Comparison of ENCODE assay signal across 19 mouse cellular contexts in genomic region chr9:102595662-102596436, GRCm38 (mm10). TPM values are rescaled to one million over a fixed set of nuclear protein-coding genes. Genes with fewer than 3 reads are reported as not detected.
DNase-seq lines count a peak whose midpoint lies in the region; ATAC-seq lines count a peak whose summit lies in the region.
"Had no signal": no experiment of that assay in that cellular context is flagged by ENCODE, and none has a peak within 500 bp of the region (broad histone marks: within the 10 kb centered on the region; RNA-seq: fewer than 3 reads in every experiment).

No protein-coding gene starts in this region.

- no peak overlapping the region for H3K4me3 ChIP-seq in embryonic facial prominence, embryonic 13.5 days
- H3K4me3 ChIP-seq in embryonic facial prominence, embryonic 10.5 days = no peak overlapping the region
- H3K4me3 ChIP-seq in kidney, embryonic 14.5 days (ENCODE audit: low read length) = no peak overlapping the region
- H3K4me3 ChIP-seq: limb, embryonic 10.5 days; midbrain, embryonic 12.5 days had no signal

- no peaks in the 10 kb centered on the region for H3K27me3 ChIP-seq in embryonic facial prominence, embryonic 13.5 days
- H3K27me3 ChIP-seq in embryonic facial prominence, embryonic 10.5 days (replicated peaks; ENCODE audit: low read depth, poor library complexity, severe bottlenecking) = no peaks in the 10 kb centered on the region
- no peaks in the 10 kb centered on the region for H3K27me3 ChIP-seq in kidney, embryonic 14.5 days (ENCODE audit: control insufficient read depth, insufficient read depth, low read length)
- H3K27me3 ChIP-seq: CH12.LX; midbrain, embryonic 12.5 days; Patski had no signal

- WGBS in embryonic facial prominence, embryonic 13.5 days = 82% methylated on average over 8 of the region's 8 CpGs
- WGBS in embryonic facial prominence, embryonic 10.5 days = 86% methylated on average over 8 of the region's 8 CpGs
- 74% methylated on average over 8 of the region's 8 CpGs for WGBS in kidney, embryonic 14.5 days

- H3K27ac ChIP-seq in embryonic facial prominence, embryonic 13.5 days = peak overlapping the region; percentile 44; the same call in 1 of the 2 replicates
- no peak overlapping the region for H3K27ac ChIP-seq in embryonic facial prominence, embryonic 10.5 days (replicated peaks)
- H3K27ac ChIP-seq in kidney, embryonic 14.5 days (ENCODE audit: low read depth, low read length) = peak overlapping the region; percentile 30; the same call in 1 of the 2 replicates
- H3K27ac ChIP-seq: limb, embryonic 10.5 days; midbrain, embryonic 12.5 days had no signal

- H3K9me3 ChIP-seq in embryonic facial prominence, embryonic 13.5 days = no peaks in the 10 kb centered on the region
- H3K9me3 ChIP-seq in embryonic facial prominence, embryonic 10.5 days = no peaks in the 10 kb centered on the region
- no peaks in the 10 kb centered on the region for H3K9me3 ChIP-seq in kidney, embryonic 14.5 days (ENCODE audit: control insufficient read depth, low read length)
- H3K9me3 ChIP-seq: limb, embryonic 10.5 days; midbrain, embryonic 12.5 days had no signal

- H3K4me2 ChIP-seq in embryonic facial prominence, embryonic 13.5 days = no peak overlapping the region
- no peak overlapping the region for H3K4me2 ChIP-seq in kidney, embryonic 14.5 days (replicated peaks; ENCODE audit: low read depth, low read length)
- H3K4me2 ChIP-seq: liver, embryonic 11.5 days; lung, embryonic 14.5 days; midbrain, embryonic 12.5 days had no signal

- H3K4me1 ChIP-seq in embryonic facial prominence, embryonic 13.5 days = peaks cover 10% of the 10 kb centered on the region
- peaks cover 10% of the 10 kb centered on the region; the same call in 1 of the 2 replicates for H3K4me1 ChIP-seq in embryonic facial prominence, embryonic 10.5 days
- H3K4me1 ChIP-seq in kidney, embryonic 14.5 days (ENCODE audit: control insufficient read depth, insufficient read depth, low read length) = peaks cover 13% of the 10 kb centered on the region; the same call in 1 of the 2 replicates
- H3K4me1 ChIP-seq: limb, embryonic 10.5 days had no signal

- H3K36me3 ChIP-seq in embryonic facial prominence, embryonic 13.5 days = peaks cover 47% of the 10 kb centered on the region
- H3K36me3 ChIP-seq in embryonic facial prominence, embryonic 10.5 days (replicated peaks) = peaks cover 62% of the 10 kb centered on the region
- H3K36me3 ChIP-seq in kidney, embryonic 14.5 days (ENCODE audit: control insufficient read depth, insufficient read depth, low read length) = peaks cover 24% of the 10 kb centered on the region

- DNase-seq in embryonic facial prominence, embryonic 10.5 days (ENCODE audit: low spot score) = no peak
- no peak for DNase-seq in kidney, postnatal 4 days
- DNase-seq in urinary bladder, postnatal 36 days (ENCODE audit: low spot score in 2 of 2) = peak; percentile 46 to 50
- no peak for DNase-seq in urinary bladder, postnatal 4 days (ENCODE audit: low spot score in 2 of 2)
- DNase-seq in cerebellum, adult 11-12 months = no peak
- DNase-seq in ovary, postnatal 10 days (ENCODE audit: low spot score) = no peak
- DNase-seq: adrenal gland, postnatal 36 days; cerebellum, postnatal 14 days; layer of hippocampus, postnatal 36 days; lung, embryonic 14.5 days; right cerebral cortex, postnatal 4 days had no signal

- ATAC-seq in embryonic facial prominence, embryonic 13.5 days (ENCODE audit: insufficient number of reproducible peaks, insufficient read depth, low FRiP score, low TSS enrichment, low read depth) = no peak
- no peak for ATAC-seq in kidney, embryonic 14.5 days (ENCODE audit: low FRiP score, low TSS enrichment)
- ATAC-seq: forebrain, embryonic 14.5 days; Patski had no signal

- H3K9ac ChIP-seq in embryonic facial prominence, embryonic 13.5 days = no peak overlapping the region
- H3K9ac ChIP-seq in kidney, embryonic 14.5 days (ENCODE audit: low read depth, low read length) = no peak overlapping the region
- H3K9ac ChIP-seq: lung, embryonic 14.5 days; midbrain, embryonic 12.5 days had no signal

RNA-seq across cellular contexts. Expression of gene Anapc13, which starts 30.2 kb away (rescaled TPM):
- polyA plus RNA-seq in embryonic facial prominence, embryonic 13.5 days (2015; fragmentation: Nextera tagmentation; extraction: Ambion mirVana) = 195 and 200 TPM in 2 replicates
- polyA plus RNA-seq in embryonic facial prominence, embryonic 10.5 days (2016; fragmentation: Nextera tagmentation; extraction: Ambion mirVana) = 146 and 164 TPM in 2 replicates
- polyA plus RNA-seq in kidney, embryonic 14.5 days (2014; fragmentation: Nextera tagmentation; extraction: Ambion mirVana) = 197 and 249 TPM in 2 replicates

RNA-seq across cellular contexts. Expression of gene Cep63, which starts 30.5 kb away (rescaled TPM):
- 50.9 and 57.8 TPM in 2 replicates for polyA plus RNA-seq in embryonic facial prominence, embryonic 13.5 days (2015; fragmentation: Nextera tagmentation; extraction: Ambion mirVana)
- polyA plus RNA-seq in embryonic facial prominence, embryonic 10.5 days (2016; fragmentation: Nextera tagmentation; extraction: Ambion mirVana) = 53.4 and 56.2 TPM in 2 replicates
- polyA plus RNA-seq in kidney, embryonic 14.5 days (2014; fragmentation: Nextera tagmentation; extraction: Ambion mirVana) = 49.4 and 51.7 TPM in 2 replicates

Comparison
In these comparisons a context has a peak if more than half of its experiments do, and no peak if none do; other contexts are left out.
1. DNase-seq: peak in urinary bladder, postnatal 36 days (2 of 2); none in embryonic facial prominence, embryonic 10.5 days (single experiment), kidney, postnatal 4 days (0 of 2), urinary bladder, postnatal 4 days (0 of 2), cerebellum, adult 11-12 months (single experiment) and ovary, postnatal 10 days (single experiment).